Comparison of ENCODE assay signal across 23 mouse cellular contexts in the genomic region with DNA sequence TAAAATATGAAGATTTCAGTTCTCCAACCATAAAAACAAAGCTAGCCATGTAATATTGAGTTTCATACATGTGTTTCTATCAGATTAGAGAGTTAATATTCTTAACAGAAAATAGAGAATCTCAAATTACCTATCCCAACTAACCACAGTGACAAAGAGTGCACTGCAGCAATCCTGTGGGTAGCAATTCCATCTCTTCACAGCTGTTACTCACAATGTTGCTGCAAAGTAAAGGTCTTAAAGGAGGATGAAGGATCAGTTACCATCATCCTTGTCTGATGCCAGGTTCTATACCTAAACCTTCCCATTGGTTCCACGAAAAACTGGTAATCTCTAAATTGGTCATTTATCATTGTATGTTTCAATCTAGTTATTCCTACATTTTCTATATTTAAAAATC.
A peak's percentile ranks its signal among the peaks of the same experiment; 100 is the strongest.
DNase-seq lines count a peak whose midpoint lies in the region; ATAC-seq and TF ChIP-seq lines count a peak whose summit lies in the region.
"Had no signal": no experiment of that assay in that cellular context is flagged by ENCODE, and none has a peak within 500 bp of the region (broad histone marks: within the 10 kb centered on the region; RNA-seq: fewer than 3 reads in every experiment).

No protein-coding gene starts in this region.

- in situ Hi-C loops in CH12.LX (cut with MboI; ENCODE audit: low pct_ligation_motif_present, low pct_unique_long_range_greater_than_20kb, low sequenced_read_pairs): no loop called here

- H3K27me3 ChIP-seq in CH12.LX (replicated peaks) (no peaks in the 10 kb centered on the region), myocyte (ENCODE audit: control insufficient read depth, insufficient read depth, insufficient read length) (no peaks in the 10 kb centered on the region)
- H3K27me3 ChIP-seq in midbrain, embryonic 11.5 days (ENCODE audit: control insufficient read depth, insufficient read depth, low read length): no peaks in the 10 kb centered on the region
- H3K27me3 ChIP-seq: embryonic facial prominence, embryonic 13.5 days; embryonic facial prominence, embryonic 15.5 days; forebrain, embryonic 12.5 days; Patski had no signal

- DNase-seq in 416B (ENCODE audit: low read depth) (peak; percentile 62), CH12.LX (ENCODE audit: extremely low read depth) (no peak)
- no peak for DNase-seq in cerebellum, adult 9-11 months
- no peak for DNase-seq in midbrain, embryonic 11.5 days (ENCODE audit: low spot score, missing footprints)
- DNase-seq: adrenal gland, adult 8-10 months; adrenal gland, postnatal 14 days; adrenal gland, postnatal 36 days; cerebellum, adult 11-12 months; cerebellum, adult 2 months; cerebellum, adult 9-10 months; cerebellum, postnatal 14 days; cerebellum, postnatal 36 days; embryo, embryonic 11 days had no signal

- 100% methylated on average over 1 of the region's 1 CpGs for WGBS in midbrain, embryonic 11.5 days

- peak overlapping the region; percentile 50; the same call in 1 of the 2 replicates for H3K4me2 ChIP-seq in CH12.LX (ENCODE audit: insufficient read depth, low read depth, poor library complexity, severe bottlenecking)
- H3K4me2 ChIP-seq in myocyte (ENCODE audit: low read depth): no peak overlapping the region
- no peak overlapping the region for H3K4me2 ChIP-seq in midbrain, embryonic 11.5 days
- H3K4me2 ChIP-seq: embryonic facial prominence, embryonic 13.5 days; embryonic facial prominence, embryonic 15.5 days; forebrain, embryonic 12.5 days had no signal

- no peak for ATAC-seq in midbrain, embryonic 11.5 days (ENCODE audit: low FRiP score)
- ATAC-seq: activated CD4-positive, CD25-positive, alpha-beta regulatory T cell, adult 4 months; forebrain, embryonic 14.5 days; forebrain, embryonic 16.5 days; Patski had no signal

- no peaks in the 10 kb centered on the region for H3K9me3 ChIP-seq in CH12.LX (replicated peaks; ENCODE audit: low read length)
- no peaks in the 10 kb centered on the region for H3K9me3 ChIP-seq in midbrain, embryonic 11.5 days (ENCODE audit: control insufficient read depth, low read length)
- H3K9me3 ChIP-seq: embryonic facial prominence, embryonic 13.5 days; embryonic facial prominence, embryonic 15.5 days; forebrain, embryonic 10.5 days; forebrain, embryonic 12.5 days had no signal

- H3ac ChIP-seq in myocyte (ENCODE audit: control insufficient read depth, insufficient read length): no peak overlapping the region

- H3K27ac ChIP-seq in CH12.LX (ENCODE audit: insufficient read depth, low read depth): peak overlapping the region; percentile 83
- no peak overlapping the region for H3K27ac ChIP-seq in midbrain, embryonic 11.5 days (ENCODE audit: low read depth, low read length)
- H3K27ac ChIP-seq: embryonic facial prominence, embryonic 13.5 days; embryonic facial prominence, embryonic 15.5 days; forebrain, embryonic 10.5 days; forebrain, embryonic 12.5 days had no signal

- no peak for TF ChIP-seq POLR2A in CH12.LX (IDR thresholded peaks at IDR 0.05; ENCODE audit: low read depth, low read length)
- TF ChIP-seq POLR2A in myocyte (IDR thresholded peaks at IDR 0.05; ENCODE audit: insufficient read length, low read depth): no peak

- H3K4me1 ChIP-seq in CH12.LX (ENCODE audit: control insufficient read depth in 1 of 2, insufficient read depth in 2 of 2): peaks cover 9 to 34% of the 10 kb centered on the region in 2 experiments
- no peaks in the 10 kb centered on the region; the same call in 1 of the 2 replicates for H3K4me1 ChIP-seq in midbrain, embryonic 11.5 days (ENCODE audit: control insufficient read depth, insufficient read depth, low read length)
- H3K4me1 ChIP-seq: embryonic facial prominence, embryonic 15.5 days had no signal

- no peak overlapping the region for H3K4me3 ChIP-seq in CH12.LX (replicated peaks in 1 of 3; ENCODE audit: low read depth in 2 of 3, low read length in 2 of 3, poor library complexity in 1 of 3)
- H3K4me3 ChIP-seq in myocyte: no peak overlapping the region
- H3K4me3 ChIP-seq in midbrain, embryonic 11.5 days (ENCODE audit: low read depth, low read length): no peak overlapping the region
- H3K4me3 ChIP-seq: embryonic facial prominence, embryonic 13.5 days; embryonic facial prominence, embryonic 15.5 days; erythroblast, embryonic 14.5 days; forebrain, embryonic 10.5 days; forebrain, embryonic 12.5 days had no signal

- TF ChIP-seq EP300 in CH12.LX (IDR thresholded peaks at IDR 0.05; ENCODE audit: low read length): no peak

- H3K79me2 ChIP-seq in CH12.LX (replicated peaks; ENCODE audit: control insufficient read depth, extremely low read depth, insufficient read depth, poor library complexity, severe bottlenecking) (peaks cover 20% of the 10 kb centered on the region), myocyte (ENCODE audit: control insufficient read depth, insufficient read depth) (peaks cover 93% of the 10 kb centered on the region)

- H3K9ac ChIP-seq in CH12.LX (ENCODE audit: insufficient read depth, low read depth): no peak overlapping the region
- H3K9ac ChIP-seq in midbrain, embryonic 11.5 days (ENCODE audit: low read length): no peak overlapping the region
- H3K9ac ChIP-seq: embryonic facial prominence, embryonic 13.5 days; embryonic facial prominence, embryonic 15.5 days; forebrain, embryonic 12.5 days had no signal

- no peak for TF ChIP-seq CTCF in CH12.LX (conservative IDR thresholded peaks at IDR 0.05 in 1 of 2, IDR thresholded peaks at IDR 0.05 in 1 of 2; ENCODE audit: low read depth in 2 of 2, low read length in 2 of 2)

- TF ChIP-seq RAD21 in CH12.LX (IDR thresholded peaks at IDR 0.05; ENCODE audit: low read depth, low read length): no peak

- no peaks in the 10 kb centered on the region for H3K36me3 ChIP-seq in CH12.LX (replicated peaks in 1 of 2; ENCODE audit: control insufficient read depth in 1 of 2, insufficient read depth in 1 of 2, low read length in 1 of 2)
- H3K36me3 ChIP-seq in myocyte (ENCODE audit: control insufficient read depth, insufficient read depth): no peaks in the 10 kb centered on the region
- H3K36me3 ChIP-seq in midbrain, embryonic 11.5 days (ENCODE audit: control insufficient read depth, insufficient read depth, low read length): no peaks in the 10 kb centered on the region
- H3K36me3 ChIP-seq: embryonic facial prominence, embryonic 13.5 days; embryonic facial prominence, embryonic 15.5 days; forebrain, embryonic 12.5 days had no signal

- dilution Hi-C loops in CH12.LX (cut with MboI; ENCODE audit: extremely low pct_ligation_motif_present, extremely low pct_unique_long_range_greater_than_20kb, low sequenced_read_pairs): no loop called here

TF ChIP-seq in CH12.LX, 34 proteins besides CTCF, POLR2A, EP300 and RAD21 (continues in another document):
- TF ChIP-seq GABPA (IDR thresholded peaks at IDR 0.05; ENCODE audit: insufficient replicate concordance, low read depth, low read length) (no peak), BHLHE40 (IDR thresholded peaks at IDR 0.05; ENCODE audit: low read depth, low read length) (no peak), IRF4 (IDR thresholded peaks at IDR 0.05; ENCODE audit: low read depth, low read length) (no peak), PAX5 (IDR thresholded peaks at IDR 0.05; ENCODE audit: low read length) (no peak), MAX (IDR thresholded peaks at IDR 0.05; ENCODE audit: low read length) (no peak), NRF1 (IDR thresholded peaks at IDR 0.05; ENCODE audit: low read depth, low read length) (no peak), MAZ (IDR thresholded peaks at IDR 0.05; ENCODE audit: low read depth, low read length) (no peak), ZNF384 (IDR thresholded peaks at IDR 0.05; ENCODE audit: low read depth, low read length) (no peak), JUN (IDR thresholded peaks at IDR 0.05; ENCODE audit: insufficient read depth, low read depth, low read length) (no peak), ZMIZ1 (IDR thresholded peaks at IDR 0.05; ENCODE audit: low read depth, low read length) (no peak), TCF12 (IDR thresholded peaks at IDR 0.05; ENCODE audit: low read depth, low read length) (no peak), ZC3H11A (IDR thresholded peaks at IDR 0.05; ENCODE audit: low read depth, low read length) (no peak), JUND (conservative IDR thresholded peaks at IDR 0.05; ENCODE audit: low read depth, low read length) (no peak), CHD2 (IDR thresholded peaks at IDR 0.05; ENCODE audit: low read length) (no peak), MYC (IDR thresholded peaks at IDR 0.05; ENCODE audit: low read depth, low read length) (no peak), CHD1 (IDR thresholded peaks at IDR 0.05; ENCODE audit: low read depth, low read length) (no peak), ZKSCAN1 (IDR thresholded peaks at IDR 0.05; ENCODE audit: borderline replicate concordance, low read depth, low read length) (no peak), USF1 (IDR thresholded peaks at IDR 0.05; ENCODE audit: low read depth, low read length) (no peak)

TF ChIP-seq in myocyte, 11 proteins besides CTCF, POLR2A, EP300 and RAD21:
- TF ChIP-seq MYOG (IDR thresholded peaks at IDR 0.05; ENCODE audit: control insufficient read depth in 1 of 3, insufficient read depth in 1 of 3, insufficient read length in 2 of 3, low read depth in 2 of 3) (peak in 1 of 3 experiments; percentile 66), SRF (IDR thresholded peaks at IDR 0.05; ENCODE audit: control insufficient read depth, insufficient read length, low read depth) (no peak), MYOD1 (IDR thresholded peaks at IDR 0.05; ENCODE audit: control insufficient read depth in 1 of 3, insufficient read length in 2 of 3, low read depth in 2 of 3) (peak in 2 of 3 experiments; percentile 74), POLR2AphosphoS2 (IDR thresholded peaks at IDR 0.05; ENCODE audit: insufficient read length, low read depth) (no peak), TCF12 (IDR thresholded peaks at IDR 0.05; ENCODE audit: insufficient read depth, poor library complexity, severe bottlenecking) (peak; percentile 11), REST (IDR thresholded peaks at IDR 0.05; ENCODE audit: insufficient read depth, insufficient read length) (no peak)
